Mouse (Mus musculus): ENCODE measurements at regions not wholly inside any gene's neighbourhood (a gene's known extent, or its start where the extent isn't known, plus 50 kb on each side); places are given as distances from the start of the nearest gene placed in this dataset.

DNA sequence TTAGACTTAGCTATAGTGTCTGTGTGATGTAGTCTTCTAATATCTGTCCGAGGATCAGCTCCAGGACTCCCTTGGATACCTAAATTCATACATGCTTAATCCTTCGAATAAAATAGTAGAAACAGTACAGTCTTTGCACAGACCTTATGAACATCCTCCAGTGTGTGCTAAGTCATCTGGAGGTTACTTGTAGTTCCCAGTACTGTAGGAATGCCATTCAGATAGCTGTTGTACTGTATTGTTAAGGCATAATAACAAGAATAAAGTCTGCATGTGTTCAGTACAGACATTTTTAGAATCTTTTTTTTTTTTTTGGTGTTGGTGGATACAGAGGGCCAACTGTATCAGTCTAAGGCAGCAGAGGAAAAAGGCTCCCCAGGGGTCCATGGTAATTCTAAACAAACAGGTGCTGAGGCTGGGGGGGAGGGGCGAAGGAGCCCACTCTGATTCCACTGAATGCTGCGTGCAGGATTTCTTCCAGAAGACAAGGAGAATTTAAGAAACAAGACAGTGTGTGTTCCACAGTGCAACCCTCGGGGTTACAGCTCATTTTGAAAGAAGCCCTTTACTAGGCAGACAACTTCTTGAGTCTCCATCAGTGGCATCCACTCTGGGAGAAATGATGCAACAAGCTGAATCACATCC, 67.7 kb upstream of the Kiz start:
- TF ChIP-seq CTCF (IDR thresholded peaks at IDR 0.05) (no peak), EP300 (IDR thresholded peaks at IDR 0.05) (no peak)

Data from lung, postnatal 0 days (tissue).